ENCODE assay signal across 9 mouse cellular contexts in the genomic region with DNA sequence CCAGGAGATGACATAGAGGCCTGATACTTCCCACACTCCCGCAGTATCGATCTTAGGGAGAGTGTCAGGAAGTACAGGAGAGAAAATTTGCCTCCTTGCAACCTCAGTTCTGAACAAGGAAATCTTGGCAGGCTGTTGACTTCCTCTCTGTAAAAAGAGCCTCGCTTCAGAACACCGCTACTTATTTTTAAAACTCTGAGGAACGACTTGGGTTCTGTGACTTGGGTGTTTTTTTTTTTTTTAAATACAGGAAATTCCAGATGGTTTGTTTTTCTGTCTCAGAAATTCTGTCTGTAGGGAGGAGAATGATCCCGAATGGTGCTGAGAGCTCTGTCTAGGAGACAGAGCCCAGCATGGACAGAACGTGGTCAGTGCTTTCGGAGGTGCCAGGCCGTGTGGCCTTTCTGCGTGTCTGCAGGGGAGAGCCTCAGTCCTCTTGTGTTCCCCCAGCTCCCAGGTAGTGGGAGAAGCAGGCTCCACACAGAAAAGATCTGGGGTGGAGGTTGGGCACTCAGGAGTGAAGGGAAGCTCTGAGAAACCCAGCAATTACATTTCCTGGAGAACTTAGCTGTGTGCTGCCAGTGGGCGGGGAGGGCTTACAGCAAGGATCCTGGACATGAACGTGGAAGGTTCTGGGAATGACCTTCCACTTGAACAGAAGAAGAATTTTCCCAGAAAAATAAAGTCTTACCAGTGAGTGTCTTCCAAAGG. TPM values are rescaled to one million over a fixed set of nuclear protein-coding genes. Genes with fewer than 3 reads are reported as not detected.
DNase-seq lines count a peak whose midpoint lies in the region; ATAC-seq and TF ChIP-seq lines count a peak whose summit lies in the region.
"Had no signal": no experiment of that assay in that cellular context is flagged by ENCODE, and none has a peak within 500 bp of the region (broad histone marks: within the 10 kb centered on the region; RNA-seq: fewer than 3 reads in every experiment).

No protein-coding gene starts in this region.

- no peaks in the 10 kb centered on the region; the same call in 1 of the 2 replicates for H3K27me3 ChIP-seq in midbrain, embryonic 10.5 days (ENCODE audit: low read depth, poor library complexity, severe bottlenecking)
- H3K27me3 ChIP-seq in midbrain, embryonic 13.5 days = no peaks in the 10 kb centered on the region
- no peaks in the 10 kb centered on the region for H3K27me3 ChIP-seq in intestine, embryonic 16.5 days (replicated peaks; ENCODE audit: control insufficient read depth, insufficient read depth, low read length)
- H3K27me3 ChIP-seq in liver, embryonic 16.5 days (ENCODE audit: control insufficient read depth, insufficient read depth, low read depth, low read length) = no peaks in the 10 kb centered on the region

- H3K9me3 ChIP-seq in midbrain, embryonic 10.5 days (replicated peaks) = no peaks in the 10 kb centered on the region; the same call in 1 of the 2 replicates
- H3K9me3 ChIP-seq in midbrain, embryonic 13.5 days = no peaks in the 10 kb centered on the region
- H3K9me3 ChIP-seq in intestine, embryonic 16.5 days (ENCODE audit: control insufficient read depth, low read length) = no peaks in the 10 kb centered on the region
- H3K9me3 ChIP-seq in liver, embryonic 16.5 days (replicated peaks; ENCODE audit: control insufficient read depth, low read length) = no peaks in the 10 kb centered on the region

- WGBS in midbrain, embryonic 10.5 days = 80% methylated on average over 12 of the region's 12 CpGs
- WGBS in midbrain, embryonic 13.5 days = 88% methylated on average over 12 of the region's 12 CpGs
- WGBS in intestine, embryonic 16.5 days = 44% methylated on average over 12 of the region's 12 CpGs
- WGBS in liver, embryonic 16.5 days (ENCODE audit: insufficient replicate concordance) = 50% methylated on average over 12 of the region's 12 CpGs

- peaks cover 38% of the 10 kb centered on the region for H3K4me1 ChIP-seq in midbrain, embryonic 10.5 days
- peaks cover 17% of the 10 kb centered on the region for H3K4me1 ChIP-seq in midbrain, embryonic 13.5 days (replicated peaks)
- peaks cover 8% of the 10 kb centered on the region for H3K4me1 ChIP-seq in embryonic fibroblast, embryonic 13.5 days (ENCODE audit: control insufficient read depth, insufficient read depth, low read length)
- peaks cover 42% of the 10 kb centered on the region for H3K4me1 ChIP-seq in intestine, embryonic 16.5 days (ENCODE audit: control insufficient read depth, insufficient read depth, low read length)
- peaks cover 29% of the 10 kb centered on the region for H3K4me1 ChIP-seq in liver, embryonic 16.5 days (ENCODE audit: control insufficient read depth, low read depth, low read length)

- no peak for TF ChIP-seq CTCF in embryonic fibroblast, embryonic 13.5 days (IDR thresholded peaks at IDR 0.05; ENCODE audit: borderline replicate concordance, insufficient read depth, low read length)

- no peak for DNase-seq in midbrain, embryonic 10.5 days (ENCODE audit: low spot score)
- no peak for DNase-seq in cerebellum, postnatal 14 days
- no peak for DNase-seq in cerebellum, adult 8-10 months

- H3K4me3 ChIP-seq in midbrain, embryonic 10.5 days = no peak overlapping the region
- H3K4me3 ChIP-seq in midbrain, embryonic 13.5 days (replicated peaks) = no peak overlapping the region
- no peak overlapping the region for H3K4me3 ChIP-seq in embryonic fibroblast, embryonic 13.5 days (ENCODE audit: insufficient read depth, low read length)
- no peak overlapping the region for H3K4me3 ChIP-seq in intestine, embryonic 16.5 days (ENCODE audit: low read length)
- no peak overlapping the region for H3K4me3 ChIP-seq in liver, embryonic 16.5 days (ENCODE audit: low read depth, low read length)
- H3K4me3 ChIP-seq: megakaryocyte, embryonic 14.5 days had no signal

- peak overlapping the region; percentile 64 for H3K27ac ChIP-seq in midbrain, embryonic 10.5 days (replicated peaks)
- no peak overlapping the region for H3K27ac ChIP-seq in midbrain, embryonic 13.5 days
- peak overlapping the region; percentile 95 for H3K27ac ChIP-seq in embryonic fibroblast, embryonic 13.5 days (ENCODE audit: insufficient read depth, low read length)
- H3K27ac ChIP-seq in intestine, embryonic 16.5 days (ENCODE audit: low read length) = peak overlapping the region; percentile 86
- peak overlapping the region; percentile 65 for H3K27ac ChIP-seq in liver, embryonic 16.5 days (ENCODE audit: low read length)

- peaks cover 16% of the 10 kb centered on the region for H3K36me3 ChIP-seq in midbrain, embryonic 10.5 days
- no peaks in the 10 kb centered on the region for H3K36me3 ChIP-seq in midbrain, embryonic 13.5 days
- no peaks in the 10 kb centered on the region for H3K36me3 ChIP-seq in intestine, embryonic 16.5 days (ENCODE audit: control insufficient read depth, insufficient read depth, low read length)
- H3K36me3 ChIP-seq in liver, embryonic 16.5 days (ENCODE audit: control insufficient read depth, insufficient read depth) = 0 out of 2 replicates have a peak, but pooled peaks cover 3% of the 10 kb centered on the region

- ATAC-seq in midbrain, embryonic 13.5 days = no peak
- ATAC-seq in intestine, embryonic 16.5 days = peak; percentile 48; the same call in 1 of the 2 replicates
- no peak for ATAC-seq in liver, embryonic 16.5 days (ENCODE audit: low read depth)
- no peak for ATAC-seq in cerebellum, adult (ENCODE audit: insufficient number of reproducible peaks, low FRiP score, low TSS enrichment)

- no peak overlapping the region for H3K4me2 ChIP-seq in midbrain, embryonic 13.5 days (replicated peaks)
- H3K4me2 ChIP-seq in intestine, embryonic 16.5 days (ENCODE audit: low read depth, low read length) = no peak overlapping the region
- H3K4me2 ChIP-seq in liver, embryonic 16.5 days (ENCODE audit: low read depth, low read length) = no peak overlapping the region

- no peak for TF ChIP-seq POLR2A in embryonic fibroblast, embryonic 13.5 days (IDR thresholded peaks at IDR 0.05; ENCODE audit: low read depth, low read length)

- no peak overlapping the region for H3K9ac ChIP-seq in midbrain, embryonic 13.5 days (replicated peaks)
- peak overlapping the region; percentile 27 for H3K9ac ChIP-seq in intestine, embryonic 16.5 days (ENCODE audit: low read depth, low read length)
- no peak overlapping the region for H3K9ac ChIP-seq in liver, embryonic 16.5 days (ENCODE audit: low read depth, low read length)

RNA-seq across cellular contexts. Expression of a gene that starts 28.9 kb away (rescaled TPM):
- 28.1 and 30.7 TPM in 2 replicates for polyA plus RNA-seq in midbrain, embryonic 10.5 days (2016; fragmentation: Nextera tagmentation; extraction: Ambion mirVana)
- polyA plus RNA-seq in midbrain, embryonic 13.5 days (2015; fragmentation: Nextera tagmentation; extraction: Ambion mirVana) = 13.0 and 15.6 TPM in 2 replicates
- 48.3 and 51.8 TPM in 2 replicates for polyA plus RNA-seq in embryonic fibroblast, embryonic 13.5 days (2011; ENCODE audit: insufficient read length, low read depth, missing spikeins)
- polyA plus RNA-seq in intestine, embryonic 16.5 days (2015; fragmentation: Nextera tagmentation; extraction: Ambion mirVana) = 16.9 and 17.8 TPM in 2 replicates
- polyA plus RNA-seq in liver, embryonic 16.5 days (2015; fragmentation: Nextera tagmentation; extraction: Ambion mirVana) = 24.1 and 26.3 TPM in 2 replicates
